Mouse (Mus musculus) urinary bladder, postnatal 14 days (tissue): ENCODE results near the gene Myl4.

ENCODE experiments used
- DNase-seq: peaks from one replicate; pipeline ENCODE4 v3.0.0; 2021; ENCODE audit warnings: low spot score

Myl4 gene

DNA sequence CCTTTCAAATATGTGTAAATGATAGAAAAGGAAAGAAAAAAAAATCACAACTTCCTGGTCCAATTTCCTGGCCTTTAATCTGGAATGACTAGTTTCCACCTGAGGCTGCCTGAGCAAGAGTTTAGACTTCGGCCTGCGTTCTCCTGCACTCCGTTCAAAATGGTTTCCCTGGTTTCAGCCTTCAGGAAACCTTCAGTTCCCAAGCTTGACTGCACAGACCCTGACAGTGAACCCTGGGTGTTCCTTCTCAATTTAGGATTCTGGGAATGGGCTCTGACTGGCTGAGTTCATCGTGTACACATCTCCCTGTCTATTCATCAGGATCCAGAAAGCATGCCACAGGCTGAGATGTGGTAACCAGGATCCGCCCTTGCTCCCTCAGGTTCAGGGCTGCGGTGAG, 53.7 kb downstream of the Myl4 start:
- DNase-seq = no peak

DNA sequence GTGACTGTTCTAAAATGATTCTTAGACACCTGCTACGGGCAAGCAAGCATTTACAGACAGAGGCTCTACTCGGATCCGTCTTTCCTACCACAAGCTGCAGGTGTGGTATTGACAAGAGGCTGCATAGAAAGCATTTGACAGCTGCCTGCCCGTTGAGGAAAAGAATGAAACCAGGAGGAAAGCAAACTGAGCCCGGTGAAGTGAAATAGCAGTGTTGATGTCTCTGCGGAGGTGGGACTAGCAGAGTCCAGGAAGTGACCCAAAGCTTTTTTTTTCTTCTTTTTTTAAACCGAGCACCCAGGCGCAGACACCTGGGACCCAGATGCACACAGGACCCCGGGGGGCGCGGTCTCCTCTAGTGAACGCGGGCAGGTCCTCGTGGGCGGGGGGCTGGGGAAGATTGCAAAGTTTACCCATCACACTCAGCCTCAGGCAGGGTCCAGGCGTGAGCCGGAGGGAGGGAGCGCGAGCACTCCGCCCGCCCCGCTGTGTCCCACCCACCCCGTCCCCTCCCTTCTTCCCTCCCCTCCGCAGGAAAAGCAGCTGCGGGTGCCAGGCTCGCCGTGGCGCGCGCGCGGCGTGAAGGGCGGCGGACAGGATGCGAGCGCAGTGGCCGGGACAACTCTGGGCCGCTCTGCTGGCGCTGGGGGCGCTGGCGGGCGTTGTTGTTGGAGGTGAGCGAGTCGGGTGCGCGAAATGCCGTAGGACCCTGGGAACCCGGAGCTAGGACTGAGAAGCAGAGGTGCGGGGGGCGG, 57.2 kb downstream of the Myl4 start, which contains the start of gene Itgb3:
Gene Itgb3 (plus strand): TSS at position 510 of the 755 bp plus-strand sequence.
- peak; percentile 74 for DNase-seq

DNA sequence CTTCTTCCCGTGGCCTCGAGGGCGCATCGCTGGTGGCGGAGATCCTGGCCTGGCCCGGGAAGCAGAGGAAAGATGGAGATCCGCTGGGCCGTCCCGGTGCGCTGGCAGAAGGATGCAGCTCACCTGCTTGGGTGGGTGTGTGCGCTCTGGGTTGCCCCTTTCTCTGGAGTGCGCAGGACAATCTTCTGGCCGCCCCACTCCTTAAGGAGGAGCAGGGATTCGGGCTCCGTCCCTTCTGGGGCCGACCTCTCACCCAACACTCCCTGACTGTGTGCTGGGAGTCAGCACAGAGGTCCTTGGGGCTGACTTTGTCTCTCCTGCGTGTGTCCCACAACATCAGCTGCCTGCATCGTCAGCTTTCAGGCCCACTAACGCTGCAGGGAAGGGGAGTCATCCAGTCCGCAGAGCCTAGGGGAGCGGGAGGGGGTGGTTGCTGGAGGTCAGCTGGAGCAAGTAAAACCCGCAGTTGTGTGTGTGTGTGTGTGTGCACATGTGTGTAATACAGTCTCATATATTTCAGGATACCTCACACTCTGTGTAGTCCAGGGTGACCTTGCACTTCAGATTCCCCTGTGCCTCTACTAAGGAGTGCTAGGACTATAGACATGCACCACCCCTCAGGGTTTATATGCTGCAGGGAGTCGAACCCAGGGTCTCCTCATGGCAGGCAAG, 57.9 kb downstream of the Myl4 start:
- DNase-seq = no peak

DNA sequence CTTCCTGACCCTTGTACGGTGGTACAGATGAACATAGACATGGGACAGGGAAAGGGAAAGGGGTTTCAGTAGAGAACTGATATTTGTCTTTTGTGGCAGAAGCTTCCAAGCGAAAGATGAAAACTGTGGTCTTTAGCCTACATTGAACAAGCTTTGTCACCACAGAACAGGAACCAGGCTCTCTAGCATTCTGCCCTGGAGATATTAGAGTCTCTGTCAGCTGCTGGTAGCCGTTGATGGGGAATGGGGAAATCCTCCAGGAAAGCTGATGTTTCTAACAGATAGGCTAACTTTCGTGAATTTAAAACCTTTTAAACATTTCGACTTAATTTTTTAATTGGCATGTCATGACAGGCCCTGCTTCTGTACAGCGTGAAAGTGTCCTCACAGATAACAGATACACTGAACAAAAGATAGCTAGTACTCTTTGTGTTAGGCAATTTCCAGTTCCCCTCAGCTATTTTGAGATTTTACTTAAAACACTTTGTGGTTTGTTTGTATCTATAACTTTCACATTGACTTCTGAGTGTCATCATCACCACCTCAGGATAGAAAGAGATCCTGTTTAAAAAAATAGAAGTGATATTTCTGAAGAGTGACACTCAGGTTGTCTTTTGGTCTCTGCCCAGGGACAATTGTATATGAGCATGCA, 58.7 kb downstream of the Myl4 start:
- DNase-seq = no peak

DNA sequence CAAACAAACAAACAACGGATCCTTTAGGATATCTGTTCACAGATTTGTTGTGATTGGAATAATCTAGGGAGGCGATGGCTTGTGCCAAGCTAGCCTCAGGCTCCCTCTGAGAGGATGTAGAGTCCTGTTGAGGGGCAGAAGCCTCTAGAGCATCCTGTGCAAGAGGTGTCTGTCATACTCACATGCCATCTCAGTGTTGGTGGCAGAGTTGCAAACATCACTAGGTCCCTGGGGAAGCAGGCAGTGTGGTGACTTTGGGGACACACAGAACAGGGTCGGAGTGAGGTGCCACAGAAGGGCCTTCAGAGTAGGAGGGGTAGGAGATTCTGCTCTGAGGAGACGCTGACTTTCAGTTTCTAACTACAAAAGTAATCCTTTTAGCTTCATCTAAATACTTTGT, 59.3 kb downstream of the Myl4 start:
- DNase-seq = no peak

DNA sequence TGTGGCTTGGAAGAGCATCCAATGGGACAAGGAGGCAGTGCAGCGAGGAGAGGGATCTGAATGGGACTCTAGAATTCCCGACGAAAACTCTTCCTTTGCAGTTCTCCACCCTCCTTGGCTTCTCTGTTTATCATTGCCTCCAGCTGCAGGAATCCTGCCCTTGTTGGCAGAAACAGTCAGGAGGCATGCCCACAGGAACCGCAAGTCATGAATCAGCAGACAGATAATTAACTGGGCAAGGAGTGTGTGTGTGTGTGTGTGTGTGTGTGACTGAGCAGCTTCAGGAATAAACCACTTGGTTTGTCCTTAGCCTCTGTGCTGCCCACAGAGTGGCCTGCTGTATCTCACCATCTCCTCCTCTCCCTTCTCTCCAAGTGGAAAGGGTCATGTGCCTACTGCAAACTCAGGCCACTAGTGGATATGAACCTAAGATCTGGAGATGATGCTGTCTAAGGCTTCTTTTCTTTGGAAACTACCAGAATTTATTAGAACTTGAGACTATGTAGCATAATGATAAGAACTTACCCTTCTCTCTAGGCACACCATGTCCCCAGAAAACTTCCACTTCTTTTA, 61.2 kb downstream of the Myl4 start:
- peak; percentile 20 for DNase-seq

DNA sequence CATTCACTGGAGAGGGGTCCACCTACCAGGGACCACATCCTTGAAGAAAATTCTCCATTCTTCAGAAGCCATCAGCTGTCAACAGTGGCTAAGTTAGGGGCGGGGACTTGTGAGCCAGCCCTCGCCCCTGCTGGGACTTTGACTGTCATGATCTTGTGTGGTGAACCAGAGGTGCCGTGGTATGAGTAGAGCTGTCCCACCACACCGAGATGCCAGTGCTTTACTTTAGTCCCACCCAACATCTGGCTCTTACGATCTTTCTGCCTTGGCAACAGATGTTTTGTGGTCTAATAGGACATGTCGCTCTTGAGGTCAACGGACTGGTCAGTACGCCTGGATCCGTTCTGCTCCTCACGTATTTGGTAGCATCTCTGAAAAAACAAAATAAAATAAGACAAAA, 63.1 kb downstream of the Myl4 start:
- DNase-seq = no peak

DNA sequence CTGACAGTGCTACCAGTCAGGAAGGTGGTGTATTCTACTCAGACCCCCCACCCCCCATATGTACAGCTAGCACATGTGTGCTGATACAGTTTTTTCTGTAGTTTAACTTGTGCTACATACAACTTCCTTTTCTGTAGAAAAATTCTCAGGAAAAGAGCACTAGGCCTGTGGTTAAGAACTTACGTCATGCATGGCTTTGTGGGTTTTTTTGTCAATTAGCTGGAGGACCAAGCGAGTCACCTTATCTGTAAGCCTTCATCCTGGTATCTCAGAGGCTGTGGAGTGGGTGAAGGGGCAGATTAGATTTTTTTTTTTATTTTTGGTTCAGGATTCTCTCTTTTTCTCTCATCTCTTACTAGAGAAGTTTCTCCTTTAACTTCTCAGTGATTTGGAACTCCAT, 63.7 kb downstream of the Myl4 start:
- no peak for DNase-seq

DNA sequence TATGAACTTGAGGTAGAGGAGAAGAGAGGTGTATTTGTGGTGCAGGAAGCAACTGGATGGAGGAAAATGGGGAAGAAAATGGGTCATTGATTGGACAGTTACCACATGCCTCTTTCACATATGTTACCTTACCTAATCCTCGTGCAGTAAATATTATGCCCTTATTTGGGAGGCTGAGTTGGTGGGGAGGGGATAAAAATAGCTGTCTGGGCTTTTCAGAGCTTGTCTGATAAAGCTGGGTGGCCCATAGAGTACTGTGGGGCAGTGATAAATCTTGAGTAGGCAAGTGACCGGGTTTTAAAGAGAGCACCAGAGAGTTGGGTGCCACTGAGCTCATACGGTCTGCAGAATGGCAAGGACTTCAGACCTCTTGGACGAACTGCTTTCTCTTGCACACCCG, 65.7 kb downstream of the Myl4 start:
- no peak for DNase-seq

DNA sequence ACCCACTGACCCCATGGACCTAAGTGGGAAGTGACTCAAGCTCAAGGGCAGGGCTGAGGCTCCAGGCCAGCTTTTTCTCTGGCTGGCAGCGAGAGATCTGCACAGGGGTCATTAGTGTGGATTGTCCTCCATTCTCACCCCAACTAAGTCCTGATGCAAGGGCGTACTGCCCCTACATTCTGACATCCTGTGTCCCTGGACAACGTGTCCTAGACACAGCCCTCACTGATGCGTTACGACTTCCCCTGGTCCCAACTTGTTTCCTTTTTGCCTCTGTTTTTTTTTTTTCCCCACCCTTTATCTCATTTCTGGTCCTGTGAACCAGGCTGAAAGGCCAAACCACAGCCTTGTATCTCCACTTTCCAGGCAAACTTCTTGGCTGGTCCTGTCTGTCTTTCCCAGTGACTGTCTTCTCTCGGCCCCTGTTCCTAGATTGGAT, 68.2 kb downstream of the Myl4 start:
- no peak for DNase-seq

DNA sequence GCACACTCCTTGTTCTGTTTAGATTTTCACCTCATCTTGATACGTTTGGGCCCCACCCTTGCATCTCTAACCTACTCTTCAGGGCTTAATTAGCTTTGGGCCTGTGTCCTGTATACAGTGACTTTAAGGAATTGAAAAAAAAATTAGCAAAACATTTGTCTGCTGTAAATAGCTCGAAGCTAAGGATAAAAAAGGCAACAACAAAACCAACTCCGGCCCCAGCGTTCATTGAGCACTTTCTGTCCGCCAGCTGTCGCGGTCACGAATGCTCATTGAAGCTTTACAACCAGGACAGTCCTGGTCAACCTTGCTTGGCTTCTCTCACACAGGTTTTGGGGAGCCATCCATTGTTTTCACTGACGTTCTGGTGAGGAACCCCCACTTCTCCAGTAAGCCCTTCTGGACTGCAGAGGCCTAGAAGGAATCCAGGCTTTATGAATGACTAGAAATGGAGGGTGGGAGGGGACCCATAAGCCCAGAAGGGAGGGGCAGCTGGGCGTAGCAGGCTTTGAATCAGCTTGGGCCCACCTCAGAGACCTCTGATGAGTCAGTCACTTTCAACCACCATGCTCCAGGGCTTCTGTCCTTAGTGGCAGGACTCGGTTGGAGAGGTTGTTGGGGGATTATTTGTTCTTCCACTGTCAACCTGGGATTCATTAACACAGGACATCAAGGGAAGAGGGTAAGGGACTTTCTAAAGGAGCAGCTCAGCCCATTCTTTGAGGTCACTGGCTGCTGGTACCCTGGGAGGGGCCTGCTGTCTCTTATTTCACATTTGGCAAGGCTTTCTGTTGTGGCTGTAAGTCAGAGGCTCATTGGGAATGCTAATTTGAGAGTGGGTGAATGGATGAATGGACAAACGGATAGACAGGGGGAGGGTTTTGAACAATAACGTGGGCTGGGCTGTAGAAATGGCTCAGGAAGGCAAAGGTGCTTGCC, 68.9 kb downstream of the Myl4 start:
- DNase-seq = no peak

DNA sequence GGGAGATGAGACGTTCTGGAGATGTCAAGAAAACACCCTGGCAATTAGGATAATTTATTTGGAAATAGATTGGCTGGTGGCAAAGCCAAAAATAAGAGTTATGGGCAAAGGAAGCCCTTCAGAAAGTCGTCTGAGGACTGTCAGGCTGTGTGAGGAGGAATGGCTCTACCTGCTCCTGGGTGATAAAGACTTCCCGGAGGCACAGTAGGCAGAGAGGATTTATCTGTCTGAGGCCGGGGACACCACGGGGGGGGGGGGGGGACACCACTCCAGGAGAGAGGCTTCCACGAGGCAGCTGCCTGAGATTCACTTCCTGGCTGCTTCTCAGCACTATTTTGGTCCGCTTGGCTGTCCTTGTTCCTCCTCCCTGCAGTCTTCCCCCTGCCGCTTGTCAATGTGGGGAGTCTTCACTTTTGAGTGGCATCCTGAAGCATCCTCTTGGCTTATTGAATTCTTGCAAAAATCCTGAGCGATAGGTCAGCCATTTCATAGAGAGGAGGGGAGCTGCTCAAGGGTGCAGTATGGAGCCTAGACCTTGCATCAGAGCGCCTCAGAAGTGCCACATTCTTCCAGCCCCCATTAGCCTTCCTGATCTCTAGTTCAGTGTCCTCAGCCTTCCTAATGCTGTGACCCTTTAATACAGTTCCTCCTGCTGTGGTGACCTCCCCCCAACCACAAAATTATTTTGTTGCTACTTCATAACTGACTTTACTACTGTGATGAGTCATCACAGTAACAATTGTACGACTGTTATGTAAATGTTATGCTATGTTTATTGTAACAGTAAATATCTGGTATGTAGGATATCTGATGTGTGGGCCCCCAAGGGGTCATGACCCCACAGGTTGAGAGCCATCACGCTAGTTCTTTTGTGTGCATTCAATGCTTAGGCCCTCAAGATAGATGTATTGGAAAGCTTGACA, 71.8 kb downstream of the Myl4 start:
- DNase-seq = no peak

DNA sequence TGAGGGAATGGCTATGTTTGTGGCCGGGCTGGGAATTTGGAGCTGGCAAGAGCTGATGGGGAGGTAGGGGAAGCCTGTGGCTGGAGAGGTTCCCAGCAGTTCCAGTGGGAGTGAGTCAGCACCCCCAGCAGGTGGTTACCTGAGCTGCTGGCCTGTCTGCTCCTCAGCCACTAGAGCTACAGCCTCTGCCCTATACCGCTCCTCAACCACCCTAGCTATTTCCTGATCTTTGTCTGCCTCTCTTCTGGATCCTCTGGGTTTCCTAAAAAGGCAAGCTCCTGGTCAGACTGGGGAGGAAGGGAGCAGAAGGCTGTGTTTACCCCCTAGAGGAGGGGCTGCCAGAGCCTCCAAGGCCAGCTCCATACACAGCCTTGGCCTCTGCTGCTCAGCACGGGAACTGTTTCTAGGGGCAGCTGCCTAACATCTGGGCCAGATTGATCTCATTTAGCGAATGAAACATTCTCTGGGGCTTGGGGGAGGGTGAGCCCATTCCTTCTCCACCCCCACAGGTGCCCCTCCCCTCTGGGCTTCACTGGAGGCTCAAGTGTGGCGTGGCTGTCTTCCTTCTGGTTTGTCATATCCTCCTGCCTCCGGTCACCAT, 74.4 kb downstream of the Myl4 start:
- DNase-seq = peak; percentile 40

DNA sequence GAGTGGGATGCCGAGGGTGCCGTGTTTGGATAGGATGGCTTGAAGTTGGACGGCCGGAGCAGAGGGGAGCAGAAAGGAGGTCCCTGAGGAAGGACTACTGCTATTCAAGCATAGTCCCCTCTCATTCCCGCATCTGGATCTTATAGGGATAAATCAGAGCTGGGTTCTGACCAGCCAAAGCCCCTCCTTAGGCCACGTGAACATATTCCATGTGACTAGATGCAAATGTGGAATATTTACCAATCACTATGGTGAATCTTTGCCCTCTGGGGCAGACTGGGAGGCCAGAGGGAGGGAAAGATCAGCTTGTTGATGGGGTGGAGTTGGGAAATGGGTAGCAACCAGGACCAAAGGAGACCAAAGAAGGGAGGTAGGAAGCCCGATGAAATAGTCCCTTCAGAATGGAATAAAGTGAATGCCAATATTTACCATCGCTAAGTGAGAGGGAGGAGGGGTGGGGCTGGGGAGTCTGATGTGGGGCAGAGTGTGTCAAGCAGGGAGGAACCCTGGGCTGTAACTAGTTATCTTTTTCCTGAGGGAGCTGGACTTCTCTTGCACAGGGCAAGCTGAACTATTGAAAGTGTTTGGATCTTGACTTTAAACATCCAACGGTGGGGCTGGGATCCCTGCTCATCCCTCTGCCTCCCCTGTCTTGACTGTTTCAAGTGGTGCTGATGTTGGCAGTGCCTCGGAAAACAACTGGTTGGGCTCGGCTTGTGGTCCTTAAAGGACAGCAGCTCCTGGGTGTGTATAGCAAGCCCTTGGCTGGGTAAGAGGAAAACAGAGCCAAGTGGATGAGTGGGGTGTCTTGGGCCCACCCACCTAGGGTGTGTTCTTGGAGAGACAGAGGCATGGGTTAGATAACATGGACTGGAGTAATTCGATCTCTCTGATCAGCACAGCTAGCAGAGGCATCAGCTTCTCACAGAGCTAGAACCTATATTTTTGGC, 75.3 kb downstream of the Myl4 start:
- DNase-seq = peak; percentile 72

DNA sequence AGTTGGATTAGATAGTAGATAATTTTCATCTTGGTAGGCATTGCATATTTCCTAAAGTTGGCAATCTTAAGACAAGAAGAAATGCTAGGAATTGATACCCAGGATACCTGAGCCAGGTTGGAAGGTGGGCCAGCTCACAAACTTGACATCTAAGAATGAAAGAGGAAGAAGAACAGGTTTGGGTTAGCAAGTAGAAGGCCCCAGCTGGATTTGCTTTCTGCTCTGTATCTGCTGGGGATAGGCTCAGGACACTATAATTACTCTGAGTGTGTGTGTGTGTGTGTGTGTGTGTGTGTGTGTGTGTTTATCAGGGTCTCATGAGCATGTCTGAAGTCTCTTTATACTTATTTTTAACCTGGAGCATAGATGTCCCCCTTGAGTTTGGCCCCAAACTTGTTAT, 76.2 kb downstream of the Myl4 start:
- no peak for DNase-seq

DNA sequence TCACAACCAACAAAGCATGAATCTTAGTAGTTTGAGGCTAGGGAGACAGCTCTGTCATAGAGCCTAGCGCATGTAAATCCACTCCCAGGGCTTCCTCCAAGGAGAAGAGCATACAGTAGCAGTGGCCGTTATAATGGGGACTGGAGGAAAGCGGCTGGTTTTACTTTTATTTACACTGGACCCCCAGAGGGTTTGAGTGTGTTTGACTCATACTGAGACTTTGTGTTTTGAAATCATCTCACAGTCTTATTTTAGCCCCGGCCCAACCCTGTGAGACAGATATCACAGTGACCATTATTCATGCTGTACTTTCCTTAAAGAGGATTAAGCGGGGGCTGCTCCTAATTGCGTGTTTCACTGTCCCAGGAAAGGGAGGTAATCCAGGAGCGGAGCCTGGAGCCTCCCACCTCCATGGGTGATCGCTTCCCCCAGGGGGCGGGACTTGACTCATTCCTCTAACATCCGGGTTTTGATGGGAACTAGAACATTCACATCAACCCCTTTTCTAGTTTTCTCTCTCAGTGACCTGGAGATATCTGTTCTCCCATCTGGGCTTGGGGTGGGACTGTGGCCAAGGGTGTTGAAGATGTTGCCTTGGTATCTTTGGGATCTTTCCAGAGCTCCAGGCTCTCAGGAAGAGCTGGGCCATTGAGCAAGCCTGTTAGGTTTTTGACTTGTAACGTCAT, 77.3 kb downstream of the Myl4 start:
- peak; percentile 39 for DNase-seq

DNA sequence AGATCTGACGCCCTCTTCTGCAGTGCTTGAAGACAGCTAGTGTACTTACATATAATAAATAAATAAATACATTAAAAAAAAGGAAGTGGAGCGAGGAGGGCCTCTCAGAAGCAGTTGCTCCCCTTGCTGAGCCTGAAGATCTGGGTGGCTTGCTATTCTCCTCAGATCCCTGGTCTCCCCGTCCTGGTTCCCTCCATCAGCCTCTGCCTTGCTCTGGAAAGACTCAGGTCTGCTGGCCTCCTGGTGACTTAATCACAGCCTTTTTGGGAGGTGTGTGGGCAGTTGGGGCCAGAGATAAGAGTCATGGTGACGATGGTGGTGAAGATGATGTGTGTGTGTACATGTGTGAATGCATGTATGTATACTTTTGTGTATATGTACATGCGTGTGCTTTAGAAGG, 78.1 kb downstream of the Myl4 start:
- no peak for DNase-seq

DNA sequence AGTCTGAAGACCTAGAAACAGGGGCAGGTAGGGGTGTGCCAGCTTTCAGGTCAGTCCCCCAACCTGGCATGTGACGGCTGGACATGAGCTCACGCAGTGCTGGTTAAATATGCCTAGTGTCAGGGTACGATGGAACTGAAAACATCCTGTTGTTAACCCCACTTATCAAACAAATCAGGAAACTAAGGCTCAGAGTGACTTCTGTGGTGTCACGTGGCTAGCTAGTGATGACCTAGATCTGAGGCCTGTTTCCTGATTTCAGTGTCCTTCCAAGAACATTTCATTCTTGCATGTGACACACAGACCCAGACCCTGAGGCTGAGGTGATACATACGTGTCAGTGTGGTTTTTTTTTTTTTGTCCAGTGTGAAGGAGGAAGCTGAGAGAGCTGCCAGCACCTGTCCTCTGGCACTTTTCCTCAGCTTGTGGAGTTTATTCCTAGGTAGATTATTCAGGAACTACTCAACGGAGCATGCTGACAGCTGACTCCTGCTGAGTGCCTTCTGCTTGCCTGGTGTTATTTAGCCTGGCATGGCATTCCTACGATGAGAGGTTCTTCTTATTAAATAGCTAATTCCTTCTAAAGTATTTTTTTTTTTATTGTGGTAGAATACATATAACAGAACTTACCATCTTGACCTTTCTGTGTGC, 79.8 kb downstream of the Myl4 start:
- no peak for DNase-seq
